Mouse (Mus musculus) heart, embryonic 15.5 days (tissue): ENCODE data around the gene U2surp. TPM values are rescaled to one million over a fixed set of nuclear protein-coding genes. Genes with fewer than 3 reads are reported as not detected.
A peak's percentile ranks its signal among the peaks of the same experiment; 100 is the strongest.

ENCODE experiments used
- ATAC-seq: fragments of 200-750 bp; cut with Nextera tagmentation; replicated peaks from 2 replicates; pipeline ENCODE4 v1.8.0; 2017; ENCODE audit warnings: low read depth, moderate TSS enrichment; ENCODE audit not compliant: insufficient number of reproducible peaks, insufficient read depth, low FRiP score
- H3K27ac ChIP-seq: fragments of 300-500 bp; sonication (generic); 2 replicates; pipeline ENCODE4 v1.5.1; 2015; ENCODE audit warnings: mild to moderate bottlenecking, inconsistent platforms
- H3K27me3 ChIP-seq: fragments of 300-500 bp; sonication (generic); 2 replicates; pipeline ENCODE4 v1.6.1; 2015; ENCODE audit warnings: inconsistent platforms
- H3K36me3 ChIP-seq: fragments of 300-500 bp; sonication (generic); 2 replicates; pipeline ENCODE4 v1.6.1; 2015; ENCODE audit warnings: mild to moderate bottlenecking, inconsistent platforms
- H3K4me1 ChIP-seq: fragments of 300-500 bp; sonication (generic); replicated peaks from 2 replicates; pipeline ENCODE4 v1.6.1; 2015; ENCODE audit warnings: inconsistent platforms
- H3K4me2 ChIP-seq: fragments of 300-500 bp; sonication (generic); 2 replicates; pipeline ENCODE4 v1.6.1; 2015; ENCODE audit warnings: inconsistent platforms, mild to moderate bottlenecking, moderate library complexity
- H3K4me3 ChIP-seq: fragments of 300-500 bp; sonication (generic); 2 replicates; pipeline ENCODE4 v1.5.1; 2015; ENCODE audit warnings: mild to moderate bottlenecking, inconsistent platforms
- H3K9ac ChIP-seq: fragments of 300-500 bp; sonication (generic); 2 replicates; pipeline ENCODE4 v1.6.1; 2015; ENCODE audit warnings: mild to moderate bottlenecking, inconsistent platforms
- H3K9me3 ChIP-seq: fragments of 300-500 bp; sonication (generic); replicated peaks from 2 replicates; pipeline ENCODE4 v1.6.1; 2016; ENCODE audit warnings: inconsistent platforms
- WGBS: fragments of 180-500 bp; shearing (Covaris S2); methylation state at CpG from one replicate; pipeline ENCODE4 v1.1.7; 2015; ENCODE audit warnings: mixed read lengths; 5-methylcytosine and 5-hydroxymethylcytosine counted together
- polyA plus RNA-seq: library from polyadenylated mRNA; unstranded; fragments of >200 nt; fragmentation: Nextera tagmentation; extraction: Ambion mirVana; gene quantifications from 2 replicates; pipeline ENCODE4 v1.2.1, GENCODE M21; 2015

Gene U2surp
- polyA plus RNA-seq, 1 experiment from 2014 or later: 92.3 TPM

DNA sequence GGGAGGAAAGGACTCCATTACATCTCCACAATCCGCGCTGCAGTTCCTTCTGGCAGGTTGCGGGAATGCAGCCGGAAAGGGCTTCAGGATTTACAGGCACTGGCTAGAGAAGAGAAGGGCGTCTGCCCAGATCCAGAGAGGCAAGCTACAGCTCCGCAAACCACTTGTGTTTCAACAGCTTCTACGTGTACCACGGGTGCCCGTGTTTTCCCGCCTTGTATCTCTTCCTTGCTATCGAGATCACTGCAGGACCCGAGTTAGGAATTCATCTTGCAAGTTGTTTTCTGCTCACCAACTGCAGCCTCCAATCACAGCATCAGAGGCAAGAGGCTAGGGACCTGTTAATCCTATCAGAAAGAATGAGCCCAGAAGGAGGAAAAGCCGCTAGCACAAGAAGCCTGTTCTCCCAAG, 69.5 kb downstream of the U2surp start:
- H3K4me1 ChIP-seq: no peaks in the 10 kb centered on the region
- ATAC-seq: 0 out of 2 replicates have a peak, but pooled peaks have one; percentile 31
- no peaks in the 10 kb centered on the region for H3K27me3 ChIP-seq
- H3K27ac ChIP-seq: no peak overlapping the region
- peak overlapping the region; percentile 24; the same call in 1 of the 2 replicates for H3K4me3 ChIP-seq
- no peak overlapping the region for H3K9ac ChIP-seq
- peak overlapping the region; percentile 54 for H3K4me2 ChIP-seq
- 8% methylated on average over 13 of the region's 13 CpGs for WGBS
- H3K36me3 ChIP-seq: no peaks in the 10 kb centered on the region
- no peaks in the 10 kb centered on the region for H3K9me3 ChIP-seq

DNA sequence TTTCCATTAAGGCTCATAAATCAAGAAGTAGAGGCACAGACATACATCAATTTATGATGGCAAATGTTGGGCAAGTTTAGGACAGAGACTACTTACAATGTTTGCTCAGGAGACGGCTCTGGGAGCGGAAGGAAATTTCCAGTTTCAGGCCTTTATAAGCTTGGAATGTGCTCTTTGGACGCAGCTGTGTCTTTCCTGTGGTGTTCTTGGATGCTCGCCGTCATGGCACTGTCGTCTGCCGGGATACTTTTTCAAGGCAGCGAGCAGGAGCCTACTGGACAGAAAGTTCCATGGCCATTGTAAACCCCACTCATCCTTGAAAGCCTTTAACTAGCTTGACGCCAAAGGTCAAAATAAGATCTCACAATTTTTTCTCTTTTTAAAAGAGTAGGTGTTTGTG, 73.9 kb downstream of the U2surp start:
- Histone ChIP-seq H3K27me3 (no peaks in the 10 kb centered on the region), H3K4me1 (no peaks in the 10 kb centered on the region), H3K9me3 (no peaks in the 10 kb centered on the region), H3K4me3 (no peak overlapping the region), H3K36me3 (no peaks in the 10 kb centered on the region), H3K4me2 (no peak overlapping the region), H3K9ac (no peak overlapping the region), H3K27ac (no peak overlapping the region)
- WGBS: 83% methylated on average over 9 of the region's 9 CpGs
- no peak for ATAC-seq

DNA sequence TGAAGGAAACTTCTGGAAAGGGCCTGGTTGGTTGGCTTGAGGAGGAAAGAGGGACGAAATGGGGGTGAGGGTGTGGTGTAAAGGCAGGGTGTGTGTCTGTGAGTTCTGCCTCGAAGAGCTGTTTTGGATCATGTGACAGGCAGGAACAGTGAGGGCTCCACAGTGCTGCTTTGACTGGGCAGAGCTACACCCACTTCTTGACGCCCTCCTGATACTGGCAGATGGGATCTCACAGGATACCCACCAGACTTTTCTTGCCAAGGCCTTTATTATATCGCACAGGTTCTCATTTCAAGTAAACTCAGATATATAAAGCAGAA, 75.5 kb downstream of the U2surp start:
- H3K4me1 ChIP-seq: no peaks in the 10 kb centered on the region
- H3K4me2 ChIP-seq: no peak overlapping the region
- 73% methylated on average over 4 of the region's 4 CpGs for WGBS
- no peaks in the 10 kb centered on the region for H3K27me3 ChIP-seq
- no peak overlapping the region for H3K9ac ChIP-seq
- H3K36me3 ChIP-seq: no peaks in the 10 kb centered on the region
- ATAC-seq: no peak
- no peaks in the 10 kb centered on the region for H3K9me3 ChIP-seq
- no peak overlapping the region for H3K27ac ChIP-seq
- no peak overlapping the region for H3K4me3 ChIP-seq

DNA sequence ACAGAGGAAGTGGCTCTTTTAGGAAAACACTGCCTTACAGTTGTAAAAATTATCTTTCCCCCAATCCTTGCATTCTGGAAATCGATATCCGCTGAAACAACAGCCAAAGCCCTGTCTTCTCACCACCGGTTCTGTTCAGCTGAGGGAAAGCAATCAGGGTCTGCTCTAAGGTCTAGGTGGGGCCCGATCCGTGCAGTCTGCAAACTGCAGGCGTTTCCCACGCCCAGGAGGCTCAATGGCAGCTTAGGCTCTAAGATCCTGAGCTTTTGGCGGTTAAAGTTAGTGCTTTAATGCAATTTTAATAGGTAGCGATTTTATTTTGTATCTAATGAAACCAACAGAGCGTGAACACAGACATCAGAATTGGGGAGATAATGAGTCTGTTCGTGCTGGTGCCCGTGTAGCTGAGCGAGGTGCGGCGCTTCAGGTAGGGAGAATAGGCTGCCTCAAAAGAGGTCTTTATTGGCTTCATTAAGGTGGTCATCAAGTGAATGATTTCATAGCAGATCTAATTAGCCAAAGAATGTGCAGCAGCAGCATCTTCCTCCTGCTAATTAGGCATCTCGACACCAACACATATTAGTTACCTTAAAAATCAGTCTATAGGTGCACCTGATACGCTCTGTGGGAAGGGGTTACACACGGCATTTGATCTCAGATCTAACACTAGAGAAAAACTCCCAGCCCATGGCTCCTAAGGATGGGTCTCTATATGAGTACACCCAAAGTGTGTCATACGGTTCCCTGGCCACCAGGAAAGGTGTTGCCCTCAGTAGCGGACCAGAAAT, 76.1 kb downstream of the U2surp start:
- H3K36me3 ChIP-seq: no peaks in the 10 kb centered on the region
- no peak for ATAC-seq
- H3K9me3 ChIP-seq: no peaks in the 10 kb centered on the region
- no peak overlapping the region for H3K9ac ChIP-seq
- 70% methylated on average over 20 of the region's 20 CpGs for WGBS
- H3K4me1 ChIP-seq: no peaks in the 10 kb centered on the region
- H3K4me2 ChIP-seq: no peak overlapping the region
- H3K27ac ChIP-seq: no peak overlapping the region
- no peak overlapping the region for H3K4me3 ChIP-seq
- H3K27me3 ChIP-seq: no peaks in the 10 kb centered on the region

DNA sequence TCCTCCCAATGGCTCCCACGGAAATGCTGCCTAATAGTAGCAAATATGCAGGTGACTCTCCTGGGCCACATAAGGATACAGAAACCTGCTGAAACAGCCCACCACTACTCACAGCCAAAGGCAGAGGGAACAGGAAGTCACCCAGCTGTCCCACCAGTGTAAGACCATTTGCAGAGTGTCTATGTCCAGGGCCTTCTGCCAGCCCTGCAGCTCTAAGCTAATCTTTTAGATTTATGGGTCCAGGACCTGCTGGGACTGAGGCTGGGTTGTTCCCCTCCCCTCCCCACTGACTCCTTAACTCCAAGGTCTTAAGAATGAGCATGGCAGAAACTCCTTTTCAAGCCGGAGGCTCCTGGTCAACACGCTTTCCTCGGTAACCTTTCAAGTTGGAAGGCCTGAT, 83.5 kb downstream of the U2surp start:
- H3K27ac ChIP-seq: no peak overlapping the region
- H3K4me1 ChIP-seq: no peaks in the 10 kb centered on the region
- H3K4me3 ChIP-seq: no peak overlapping the region
- no peak overlapping the region for H3K9ac ChIP-seq
- 81% methylated on average over 4 of the region's 4 CpGs for WGBS
- no peaks in the 10 kb centered on the region for H3K9me3 ChIP-seq
- H3K36me3 ChIP-seq: no peaks in the 10 kb centered on the region
- H3K27me3 ChIP-seq: no peaks in the 10 kb centered on the region
- H3K4me2 ChIP-seq: no peak overlapping the region
- ATAC-seq: no peak

DNA sequence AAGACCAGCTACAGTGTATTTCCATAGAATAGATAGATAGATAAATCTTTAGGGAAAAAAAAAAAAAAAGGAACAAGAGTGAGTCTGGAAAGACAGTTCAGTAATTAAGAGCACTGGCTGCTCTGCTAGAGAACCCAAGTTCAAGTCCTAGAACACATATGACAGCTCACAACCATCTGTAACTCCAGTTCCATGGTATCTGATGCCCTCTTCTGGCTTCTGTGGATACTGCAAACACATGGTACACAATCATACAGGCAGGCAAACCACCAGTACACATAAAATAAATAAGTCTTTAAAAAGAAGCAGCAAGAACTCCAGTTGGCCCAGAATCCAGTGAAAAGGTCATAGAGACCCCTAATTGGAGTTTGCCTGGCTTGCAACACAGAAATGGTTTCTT, 97.9 kb downstream of the U2surp start:
- ATAC-seq: no peak
- Histone ChIP-seq H3K27ac (no peak overlapping the region), H3K4me2 (no peak overlapping the region), H3K36me3 (no peaks in the 10 kb centered on the region), H3K9ac (no peak overlapping the region), H3K9me3 (no peaks in the 10 kb centered on the region), H3K4me3 (no peak overlapping the region), H3K4me1 (no peaks in the 10 kb centered on the region), H3K27me3 (peaks cover 3% of the 10 kb centered on the region)

DNA sequence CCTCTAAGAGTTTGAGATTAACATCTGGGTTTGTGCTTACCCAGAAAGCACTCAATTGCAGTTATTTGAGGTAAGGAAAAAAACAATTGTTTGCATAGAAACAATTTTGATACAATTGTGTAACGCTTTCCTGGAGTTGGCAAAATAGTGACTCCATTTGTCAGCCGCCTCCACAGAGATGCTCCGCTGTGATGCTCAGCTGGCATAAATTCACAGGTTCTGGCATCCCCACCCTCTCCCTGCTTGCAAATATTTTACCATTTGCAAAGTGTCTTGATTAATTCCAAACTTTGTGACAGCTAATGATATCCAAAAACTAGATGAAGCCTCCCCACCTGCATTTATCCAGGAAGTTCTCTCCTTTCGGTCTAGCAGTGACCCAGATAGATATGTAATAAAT, 99.7 kb downstream of the U2surp start:
- Histone ChIP-seq H3K9ac (no peak overlapping the region), H3K4me1 (peaks cover 8% of the 10 kb centered on the region), H3K27me3 (peaks cover 14% of the 10 kb centered on the region), H3K9me3 (no peaks in the 10 kb centered on the region), H3K27ac (no peak overlapping the region), H3K4me3 (no peak overlapping the region), H3K4me2 (no peak overlapping the region), H3K36me3 (no peaks in the 10 kb centered on the region)
- ATAC-seq: no peak
- 84% methylated on average over 4 of the region's 4 CpGs for WGBS

DNA sequence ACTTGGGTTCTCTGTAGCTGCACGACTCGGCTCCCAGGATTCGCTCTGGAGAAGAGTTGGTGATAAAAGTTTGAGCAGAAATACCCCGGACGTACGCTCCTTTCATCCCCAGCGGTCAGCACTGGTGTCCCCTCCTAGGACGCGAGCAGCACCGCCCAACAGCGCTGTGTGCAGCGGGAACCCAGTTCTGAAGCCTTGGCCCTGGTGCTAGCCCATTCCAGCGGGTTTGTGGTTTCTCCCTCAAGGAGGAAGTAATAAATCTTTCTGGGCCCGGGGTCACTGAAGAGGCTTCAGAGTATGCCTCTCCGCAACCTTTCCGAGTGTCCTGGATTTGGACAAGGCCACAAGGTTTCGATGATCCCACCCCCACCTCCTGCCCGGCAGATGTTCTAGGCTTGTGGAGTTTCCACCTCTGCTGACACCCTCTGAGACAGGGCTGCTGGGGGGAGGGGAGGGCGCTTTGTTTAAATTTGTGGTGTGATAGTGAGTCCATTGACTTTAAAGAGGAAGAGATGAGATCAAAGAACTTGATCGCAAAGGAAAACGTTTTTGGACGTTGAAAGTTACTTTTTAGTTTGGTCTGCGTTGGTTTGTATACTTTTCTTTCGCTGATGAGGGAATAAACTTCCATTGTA, 104.1 kb downstream of the U2surp start:
- peaks cover 33% of the 10 kb centered on the region for H3K27me3 ChIP-seq
- peak overlapping the region; percentile 78 for H3K4me3 ChIP-seq
- 2% methylated on average over 24 of the region's 24 CpGs for WGBS
- no peaks in the 10 kb centered on the region for H3K9me3 ChIP-seq
- ATAC-seq: 0 out of 2 replicates have a peak, but pooled peaks have one; percentile 20
- H3K36me3 ChIP-seq: no peaks in the 10 kb centered on the region
- H3K4me1 ChIP-seq: peaks cover 29% of the 10 kb centered on the region
- H3K27ac ChIP-seq: peak overlapping the region; percentile 61; the same call in 1 of the 2 replicates
- H3K4me2 ChIP-seq: peak overlapping the region; percentile 100
- peak overlapping the region; percentile 67 for H3K9ac ChIP-seq

Other genes starting within 250 kb of the U2surp start
- gene Chst2, start 105.3 kb downstream of the U2surp start, polyA plus RNA-seq: 1.9 and 2.8 TPM in 2 replicates
- gene Paqr9, start 47.7 kb upstream of the U2surp start, polyA plus RNA-seq: 0.52 and 0.70 TPM in 2 replicates
- gene Pcolce2, start 125.6 kb upstream of the U2surp start, polyA plus RNA-seq: 0.97 and 3.5 TPM in 2 replicates
- 2.7 and 2.9 TPM in 2 replicates for gene Trpc1, start 238.4 kb upstream of the U2surp start, polyA plus RNA-seq